Mouse (Mus musculus) ES-E14 (cell line): ENCODE measurements at regions not wholly inside any gene's neighbourhood (a gene's known extent, or its start where the extent isn't known, plus 50 kb on each side); places are given as distances from the start of the nearest gene placed in this dataset.

ENCODE experiments used
- ZC3H11A ChIP-seq: IDR thresholded peaks from 2 replicates; pipeline ENCODE4 v1.6.1; 2012; ENCODE audit warnings: low read depth, mild to moderate bottlenecking, inconsistent platforms, low read length, borderline replicate concordance
- ZNF384 ChIP-seq: IDR thresholded peaks from 2 replicates; pipeline ENCODE4 v1.6.1; 2012; ENCODE audit warnings: low read depth, low read length, inconsistent platforms

DNA sequence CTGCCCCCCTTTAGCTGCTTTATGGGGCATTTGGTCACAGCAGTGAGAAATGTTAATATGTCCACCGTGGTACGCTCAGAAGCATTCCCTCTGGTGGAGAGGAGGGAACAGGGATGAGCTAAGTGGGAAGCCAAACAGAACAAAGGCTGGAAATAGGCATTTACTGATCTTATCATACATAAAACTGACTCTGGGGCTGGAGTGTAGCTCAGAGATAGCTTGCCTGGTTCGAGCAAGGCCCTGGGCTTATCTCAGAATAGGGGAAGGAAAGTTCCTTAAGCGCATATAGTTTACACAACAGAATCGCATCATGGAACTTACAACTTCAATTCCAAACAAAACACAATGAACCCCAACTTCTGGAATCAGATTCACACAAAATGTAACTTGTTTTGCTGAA, 81.5 kb upstream of the H2afz start:
- TF ChIP-seq ZC3H11A: no peak
- no peak for TF ChIP-seq ZNF384
